Mouse (Mus musculus): ENCODE measurements around the gene Hdhd5. TPM values are rescaled to one million over a fixed set of nuclear protein-coding genes. Genes with fewer than 3 reads are reported as not detected.

Gene Hdhd5
- polyA plus RNA-seq (2014; fragmentation: Illumina TruSeq; extraction: RNeasy Lipid Tissue Mini Kit (QIAGEN cat#74804); ENCODE audit: low read depth, low replicate concordance), result 6.0 TPM

DNA sequence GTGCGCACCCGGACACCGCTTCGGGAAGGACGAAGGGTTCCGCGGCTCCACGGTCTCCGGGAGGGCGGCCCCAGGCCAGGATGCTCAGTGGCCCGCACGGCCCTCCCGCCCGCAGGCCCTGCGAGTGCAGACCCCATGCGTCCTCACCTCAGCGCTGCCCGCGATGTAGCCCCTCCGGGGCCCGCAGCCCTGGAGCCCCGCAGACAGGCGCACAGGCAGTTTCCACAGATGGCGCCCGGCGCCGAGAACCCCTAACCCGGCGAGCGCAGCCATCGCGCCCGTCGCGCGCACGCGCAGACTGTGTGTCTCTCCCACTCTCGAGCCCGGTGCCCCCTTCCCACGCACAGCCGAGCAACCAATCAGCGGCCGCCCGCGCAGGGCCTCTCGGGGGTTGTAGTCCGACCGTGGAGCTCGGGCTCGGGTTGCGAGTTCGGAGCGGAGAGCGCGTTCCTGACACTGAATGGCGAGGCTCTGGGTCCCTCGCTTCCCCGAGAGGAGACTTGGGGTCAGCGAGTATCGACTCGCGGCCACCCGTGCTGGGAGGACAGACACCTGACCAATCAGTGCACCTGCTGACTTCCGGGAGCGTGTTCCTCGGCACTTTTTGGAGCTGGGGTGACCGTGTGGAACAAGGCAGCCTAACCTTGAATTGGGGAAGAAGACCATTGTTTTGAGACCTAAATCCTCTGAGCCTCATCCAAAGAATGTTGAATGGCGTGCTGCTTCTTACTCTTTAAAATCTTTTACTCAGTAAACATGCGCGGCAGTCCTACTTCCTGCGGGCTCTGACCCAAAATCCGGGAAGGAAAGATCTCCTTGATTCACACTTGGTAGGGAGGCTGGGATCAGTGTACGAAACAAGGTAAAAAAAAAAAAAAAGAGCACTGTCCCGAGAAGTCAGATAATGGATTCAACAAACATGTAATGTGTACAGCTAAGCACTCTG lies at the start of gene Hdhd5:
Hdhd5 (minus strand) TSS at position 300 of the 946 bp plus-strand sequence.

DNA sequence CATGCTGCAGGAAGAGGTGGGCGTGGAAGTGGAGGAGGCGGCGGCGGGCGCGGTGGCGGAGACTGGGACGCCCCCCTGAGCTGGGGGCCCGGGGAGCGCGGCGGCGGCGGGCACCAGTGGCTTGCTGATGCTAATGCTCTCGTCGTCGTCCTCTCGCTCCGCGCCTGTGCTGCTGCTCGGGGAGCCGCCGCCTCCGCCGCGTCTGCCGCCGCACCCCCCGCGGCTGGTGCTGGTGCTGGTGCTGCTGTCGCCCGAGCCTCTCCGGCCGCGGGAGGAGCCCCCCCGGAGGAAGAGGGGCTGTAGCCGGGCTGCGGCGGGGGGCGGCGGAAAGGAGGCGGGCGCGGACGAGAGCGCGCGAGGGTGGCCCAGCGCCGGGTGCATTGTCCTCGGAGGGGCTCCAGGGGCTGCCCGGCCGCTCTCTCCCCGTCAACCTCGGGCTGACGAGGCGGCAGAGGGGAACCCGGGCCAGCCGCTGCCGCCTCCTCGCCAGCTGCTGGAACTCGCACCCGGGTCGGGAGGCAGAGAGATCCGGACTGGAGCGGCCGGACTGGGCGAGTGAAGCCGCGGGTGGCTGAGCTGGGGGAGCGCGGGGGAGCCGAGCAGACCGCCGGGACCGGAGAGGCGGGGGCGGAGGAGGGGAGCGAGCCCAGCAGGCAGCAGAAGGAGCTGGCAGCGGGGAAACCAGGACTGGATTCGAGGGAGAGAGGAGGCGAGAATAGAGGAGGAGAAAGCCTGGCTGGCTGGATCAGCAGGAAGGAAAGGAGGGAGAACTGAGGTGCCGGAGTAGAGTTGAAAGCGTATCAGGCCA lies 37.5 kb downstream of the Hdhd5 start, which contains the start of gene Tmem121b:
Tmem121b (minus strand) TSS at position 434 of the 808 bp plus-strand sequence.

DNA sequence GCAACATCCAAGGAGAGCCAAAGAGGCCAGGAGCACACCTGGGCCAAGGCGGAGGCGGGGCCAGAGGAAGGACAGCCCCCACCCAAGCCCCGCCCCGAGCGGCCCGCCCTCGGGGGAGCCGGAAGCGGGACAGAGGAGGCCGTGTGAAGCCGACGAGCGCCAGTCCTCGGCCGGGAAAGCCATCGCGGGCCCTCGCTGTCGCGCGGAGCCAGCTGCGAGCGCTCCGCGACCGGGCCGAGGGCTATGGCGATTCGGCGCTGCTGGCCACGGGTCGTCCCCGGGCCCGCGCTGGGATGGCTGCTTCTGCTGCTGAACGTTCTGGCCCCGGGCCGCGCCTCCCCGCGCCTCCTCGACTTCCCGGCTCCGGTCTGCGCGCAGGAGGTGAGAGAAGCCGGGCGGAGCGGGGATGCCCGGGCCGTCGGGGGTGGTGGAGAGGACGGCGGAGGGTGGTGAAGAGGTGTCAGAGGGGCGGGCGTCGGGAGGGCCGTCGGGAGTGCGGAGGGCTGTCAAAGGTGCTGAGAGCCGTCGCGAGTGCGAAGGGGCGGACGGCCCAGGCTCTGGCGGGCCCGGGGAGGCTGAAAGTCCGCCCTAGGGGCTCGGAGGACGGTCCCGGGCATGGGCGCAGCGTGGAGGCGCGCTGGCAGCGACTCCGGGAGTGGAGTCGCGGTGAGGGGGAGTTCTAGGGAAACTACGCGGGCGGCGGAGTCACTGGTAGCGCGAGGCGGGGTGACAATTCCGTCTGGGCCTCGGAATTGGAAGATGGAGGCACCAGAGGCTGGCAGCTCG lies 67.8 kb downstream of the Hdhd5 start, which contains the start of gene Il17ra:
Il17ra (plus strand) TSS at position 162 of the 786 bp plus-strand sequence.

Other genes with a start within 250 kb of the Hdhd5 start
- not detected for gene D330020A13Rik, start 237.0 kb downstream of the Hdhd5 start, polyA plus RNA-seq (2014; fragmentation: Illumina TruSeq; extraction: RNeasy Lipid Tissue Mini Kit (QIAGEN cat#74804); ENCODE audit: low read depth, low replicate concordance)
- gene B4galnt3, start 236.8 kb downstream of the Hdhd5 start, polyA plus RNA-seq (2014; fragmentation: Illumina TruSeq; extraction: RNeasy Lipid Tissue Mini Kit (QIAGEN cat#74804); ENCODE audit: low read depth, low replicate concordance), result 0.24 TPM
- 21.8 TPM for gene Kdm5a, start 167.2 kb downstream of the Hdhd5 start, polyA plus RNA-seq (2014; fragmentation: Illumina TruSeq; extraction: RNeasy Lipid Tissue Mini Kit (QIAGEN cat#74804); ENCODE audit: low read depth, low replicate concordance)
- gene Ccdc77, start 166.9 kb downstream of the Hdhd5 start, polyA plus RNA-seq (2014; fragmentation: Illumina TruSeq; extraction: RNeasy Lipid Tissue Mini Kit (QIAGEN cat#74804); ENCODE audit: low read depth, low replicate concordance), result 3.3 TPM
- gene Il17ra, start 68.1 kb downstream of the Hdhd5 start, polyA plus RNA-seq (2014; fragmentation: Illumina TruSeq; extraction: RNeasy Lipid Tissue Mini Kit (QIAGEN cat#74804); ENCODE audit: low read depth, low replicate concordance), result 2.3 TPM
- not detected for gene Tmem121b, start 37.5 kb downstream of the Hdhd5 start, polyA plus RNA-seq (2014; fragmentation: Illumina TruSeq; extraction: RNeasy Lipid Tissue Mini Kit (QIAGEN cat#74804); ENCODE audit: low read depth, low replicate concordance)
- gene Cecr2, start 135.1 kb upstream of the Hdhd5 start, polyA plus RNA-seq (2014; fragmentation: Illumina TruSeq; extraction: RNeasy Lipid Tissue Mini Kit (QIAGEN cat#74804); ENCODE audit: low read depth, low replicate concordance), result 6.7 TPM
- gene Slc25a18, start 242.3 kb upstream of the Hdhd5 start, polyA plus RNA-seq (2014; fragmentation: Illumina TruSeq; extraction: RNeasy Lipid Tissue Mini Kit (QIAGEN cat#74804); ENCODE audit: low read depth, low replicate concordance), result not detected

All from liver, adult 10 weeks (tissue).